In genomic region chr19:4279487-4279886, GRCm38 (mm10) we compare ENCODE assay signal across 17 mouse cellular contexts. TPM values are rescaled to one million over a fixed set of nuclear protein-coding genes. Genes with fewer than 3 reads are reported as not detected.
DNase-seq lines count a peak whose midpoint lies in the region; ATAC-seq and TF ChIP-seq lines count a peak whose summit lies in the region.
"Had no signal": no experiment of that assay in that cellular context is flagged by ENCODE, and none has a peak within 500 bp of the region (broad histone marks: within the 10 kb centered on the region; RNA-seq: fewer than 3 reads in every experiment).

No protein-coding gene starts in this region.

- peak; percentile 29 for TF ChIP-seq CTCF in heart, adult 2 months (IDR thresholded peaks at IDR 0.05)
- peak; percentile 50 for TF ChIP-seq CTCF in lung, postnatal 0 days (IDR thresholded peaks at IDR 0.05)
- TF ChIP-seq CTCF in liver, embryonic 14.5 days (IDR thresholded peaks at IDR 0.05; ENCODE audit: low read depth): peak; percentile 55

- no peak for TF ChIP-seq EP300 in heart, adult 2 months (IDR thresholded peaks at IDR 0.05; ENCODE audit: insufficient read depth, low read depth, low read length)
- TF ChIP-seq EP300 in lung, postnatal 0 days (IDR thresholded peaks at IDR 0.05): no peak
- TF ChIP-seq EP300 in liver, embryonic 14.5 days (IDR thresholded peaks at IDR 0.05; ENCODE audit: low read depth): no peak

- no peak overlapping the region for H3K9ac ChIP-seq in heart, adult 2 months (ENCODE audit: low read depth, low read length)
- no peak overlapping the region for H3K9ac ChIP-seq in heart, embryonic 11.5 days (ENCODE audit: low read depth, low read length)
- H3K9ac ChIP-seq in lung, postnatal 0 days (replicated peaks; ENCODE audit: low read depth): no peak overlapping the region
- H3K9ac ChIP-seq in liver, embryonic 14.5 days (replicated peaks): no peak overlapping the region
- H3K9ac ChIP-seq: embryonic facial prominence, embryonic 12.5 days; forebrain, embryonic 12.5 days; intestine, embryonic 15.5 days; limb, embryonic 12.5 days; stomach, embryonic 15.5 days had no signal

- no peak overlapping the region for H3K4me3 ChIP-seq in heart, adult 2 months
- H3K4me3 ChIP-seq in heart, embryonic 11.5 days (ENCODE audit: low read depth, low read length): no peak overlapping the region
- no peak overlapping the region for H3K4me3 ChIP-seq in lung, postnatal 0 days (ENCODE audit: low read depth, low read length)
- no peak overlapping the region for H3K4me3 ChIP-seq in liver, embryonic 14.5 days (ENCODE audit: insufficient read depth in 1 of 2, low read depth in 2 of 2, low read length in 2 of 2)
- H3K4me3 ChIP-seq: embryonic facial prominence, embryonic 12.5 days; forebrain, embryonic 12.5 days; intestine, embryonic 15.5 days; limb, embryonic 12.5 days; stomach, embryonic 15.5 days had no signal

- H3K27ac ChIP-seq in heart, adult 2 months: no peak overlapping the region
- no peak overlapping the region for H3K27ac ChIP-seq in heart, embryonic 11.5 days (ENCODE audit: low read depth, low read length)
- no peak overlapping the region for H3K27ac ChIP-seq in lung, postnatal 0 days (ENCODE audit: low read length)
- H3K27ac ChIP-seq in liver, embryonic 14.5 days: no peak overlapping the region
- H3K27ac ChIP-seq: embryonic facial prominence, embryonic 12.5 days; forebrain, embryonic 12.5 days; intestine, embryonic 15.5 days; limb, embryonic 12.5 days; macrophage; stomach, embryonic 15.5 days had no signal

- no peak for TF ChIP-seq POLR2A in heart, adult 2 months (IDR thresholded peaks at IDR 0.05; ENCODE audit: insufficient read depth, low read depth, low read length)

- H3K4me2 ChIP-seq in heart, embryonic 11.5 days: no peak overlapping the region
- no peak overlapping the region for H3K4me2 ChIP-seq in lung, postnatal 0 days (replicated peaks; ENCODE audit: low read depth, low read length)
- H3K4me2 ChIP-seq in liver, embryonic 14.5 days (ENCODE audit: low read depth): no peak overlapping the region
- H3K4me2 ChIP-seq: embryonic facial prominence, embryonic 12.5 days; forebrain, embryonic 12.5 days; intestine, embryonic 15.5 days; limb, embryonic 12.5 days; stomach, embryonic 15.5 days had no signal

- peaks cover 2% of the 10 kb centered on the region; the same call in 1 of the 2 replicates for H3K4me1 ChIP-seq in heart, adult 2 months (ENCODE audit: control insufficient read depth, insufficient read depth, low read length)
- no peaks in the 10 kb centered on the region for H3K4me1 ChIP-seq in heart, embryonic 11.5 days (ENCODE audit: control insufficient read depth, insufficient read depth, low read length)
- H3K4me1 ChIP-seq in lung, postnatal 0 days (ENCODE audit: insufficient read depth, low read depth, low read length): no peaks in the 10 kb centered on the region
- peaks cover 0 to 6% of the 10 kb centered on the region in 2 experiments; a peak in 1 of 4 replicates for H3K4me1 ChIP-seq in liver, embryonic 14.5 days (replicated peaks; ENCODE audit: control insufficient read depth in 2 of 2, insufficient read depth in 2 of 2, low read length in 1 of 2)
- H3K4me1 ChIP-seq: stomach, embryonic 15.5 days had no signal

- ATAC-seq in heart, embryonic 11.5 days (replicated peaks; ENCODE audit: insufficient number of reproducible peaks, low FRiP score, low TSS enrichment): no peak
- ATAC-seq in lung, postnatal 0 days: no peak
- ATAC-seq in liver, embryonic 14.5 days (ENCODE audit: insufficient read depth): no peak
- ATAC-seq: intestine, embryonic 15.5 days had no signal

- intact Hi-C loops in heart, adult 2 months (cut with DNase I): no loop called here
- intact Hi-C loops in left cerebral cortex, postnatal 10 days (cut with DNase I): no loop called here

- H3K79me2 ChIP-seq in heart, adult 2 months (replicated peaks; ENCODE audit: control insufficient read depth, insufficient read depth, low read length): no peaks in the 10 kb centered on the region

- no peaks in the 10 kb centered on the region for H3K36me3 ChIP-seq in heart, adult 2 months (ENCODE audit: control insufficient read depth, insufficient read depth, low read length)
- no peaks in the 10 kb centered on the region for H3K36me3 ChIP-seq in heart, embryonic 11.5 days (ENCODE audit: control insufficient read depth, insufficient read depth, low read length)
- H3K36me3 ChIP-seq in lung, postnatal 0 days (ENCODE audit: insufficient read depth, low read length): no peaks in the 10 kb centered on the region
- H3K36me3 ChIP-seq in liver, embryonic 14.5 days (replicated peaks; ENCODE audit: control insufficient read depth, insufficient read depth, low read depth): no peaks in the 10 kb centered on the region
- H3K36me3 ChIP-seq: embryonic facial prominence, embryonic 12.5 days; forebrain, embryonic 12.5 days had no signal

- no peaks in the 10 kb centered on the region for H3K9me3 ChIP-seq in heart, embryonic 11.5 days (replicated peaks; ENCODE audit: control insufficient read depth, low read length)
- H3K9me3 ChIP-seq in lung, postnatal 0 days (ENCODE audit: low read length): no peaks in the 10 kb centered on the region
- H3K9me3 ChIP-seq in liver, embryonic 14.5 days (ENCODE audit: control insufficient read depth, low read length): no peaks in the 10 kb centered on the region
- H3K9me3 ChIP-seq: forebrain, embryonic 12.5 days; intestine, embryonic 15.5 days; stomach, embryonic 15.5 days had no signal

- DNase-seq in heart, adult 2 months: no peak
- no peak for DNase-seq in lung, postnatal 0 days (ENCODE audit: low spot score)
- no peak for DNase-seq in lung, postnatal 10 days
- peak; percentile 75 for DNase-seq in ES-CJ7 (ENCODE audit: low read depth, low spot score)
- no peak for DNase-seq in liver, embryonic 14.5 days (ENCODE audit: low read depth in 3 of 3, low spot score in 3 of 3)
- no peak for DNase-seq in left cerebral cortex, postnatal 10 days (ENCODE audit: extremely low spot score in 1 of 2, low spot score in 2 of 2)
- no peak for DNase-seq in heart, postnatal 4 days
- DNase-seq: adrenal gland, postnatal 10 days; cerebellum, adult 18-20 months; right cerebral cortex, postnatal 4 days had no signal

- 98% methylated on average over 1 of the region's 1 CpGs for WGBS in heart, adult 2 months
- 90% methylated on average over 1 of the region's 1 CpGs for WGBS in heart, embryonic 11.5 days (ENCODE audit: insufficient replicate concordance)
- WGBS in lung, postnatal 0 days: 91% methylated on average over 1 of the region's 1 CpGs
- 78% methylated on average over 1 of the region's 1 CpGs for WGBS in liver, embryonic 14.5 days (ENCODE audit: insufficient replicate concordance)

- no peaks in the 10 kb centered on the region for H3K27me3 ChIP-seq in heart, adult 2 months (ENCODE audit: control insufficient read depth, insufficient read depth, low read length)
- peaks cover 3% of the 10 kb centered on the region for H3K27me3 ChIP-seq in heart, embryonic 11.5 days (ENCODE audit: control insufficient read depth, insufficient read depth, low read length)
- H3K27me3 ChIP-seq in lung, postnatal 0 days (replicated peaks; ENCODE audit: insufficient read depth, low read length): no peaks in the 10 kb centered on the region
- H3K27me3 ChIP-seq in liver, embryonic 14.5 days (ENCODE audit: control insufficient read depth, insufficient read depth, low read length): no peaks in the 10 kb centered on the region
- H3K27me3 ChIP-seq: embryonic facial prominence, embryonic 12.5 days; intestine, embryonic 15.5 days; stomach, embryonic 15.5 days had no signal

RNA-seq across cellular contexts. Expression of gene Ankrd13d, which starts 3.5 kb away (rescaled TPM):
- total RNA-seq in heart, adult 2 months (2021): under 1 TPM; 0.34 to 0.60 TPM
- 1.4 and 1.5 TPM in 2 replicates for polyA plus RNA-seq in heart, adult 2 months (2012; rRNA removed)
- polyA plus RNA-seq in heart, embryonic 11.5 days (2014; fragmentation: Nextera tagmentation; extraction: Ambion mirVana): 2.1 and 2.2 TPM in 2 replicates
- polyA plus RNA-seq in lung, postnatal 0 days (2015; fragmentation: Nextera tagmentation; extraction: Ambion mirVana): 2.0 and 2.6 TPM in 2 replicates
- 0.93 and 1.3 TPM in 2 replicates for polyA plus RNA-seq in liver, embryonic 14.5 days (2012; rRNA removed)
- polyA plus RNA-seq in liver, embryonic 14.5 days (2014; fragmentation: Nextera tagmentation; extraction: Ambion mirVana): 0.45 and 0.66 TPM in 2 replicates
- 10 to 100 TPM; 87.8 to 91.7 TPM for total RNA-seq in left cerebral cortex, postnatal 10 days (2021)
- 1 to 10 TPM; 1.1 to 1.3 TPM for total RNA-seq in heart, postnatal 4 days (2021)

RNA-seq across cellular contexts. Expression of gene Ssh3, which starts 10.5 kb away (rescaled TPM):
- total RNA-seq in heart, adult 2 months (2021): 1 to 10 TPM; 6.7 to 7.3 TPM
- 13.7 and 15.9 TPM in 2 replicates for polyA plus RNA-seq in heart, adult 2 months (2012; rRNA removed)
- 3.1 and 3.6 TPM in 2 replicates for polyA plus RNA-seq in heart, embryonic 11.5 days (2014; fragmentation: Nextera tagmentation; extraction: Ambion mirVana)
- polyA plus RNA-seq in lung, postnatal 0 days (2015; fragmentation: Nextera tagmentation; extraction: Ambion mirVana): 22.7 and 24.4 TPM in 2 replicates
- polyA plus RNA-seq in liver, embryonic 14.5 days (2012; rRNA removed): 2.8 and 3.5 TPM in 2 replicates
- polyA plus RNA-seq in liver, embryonic 14.5 days (2014; fragmentation: Nextera tagmentation; extraction: Ambion mirVana): 1.3 and 1.4 TPM in 2 replicates
- 10 to 100 TPM; 49.5 to 55.1 TPM for total RNA-seq in left cerebral cortex, postnatal 10 days (2021)
- 1 to 10 TPM; 8.4 to 9.0 TPM for total RNA-seq in heart, postnatal 4 days (2021)

RNA-seq across cellular contexts. Expression of gene Grk2, which starts 26.5 kb away (rescaled TPM):
- total RNA-seq in heart, adult 2 months (2021): 10 to 100 TPM; 56.0 to 59.0 TPM
- 53.6 and 61.3 TPM in 2 replicates for polyA plus RNA-seq in heart, adult 2 months (2012; rRNA removed)
- polyA plus RNA-seq in heart, embryonic 11.5 days (2014; fragmentation: Nextera tagmentation; extraction: Ambion mirVana): 12.0 and 14.2 TPM in 2 replicates
- 13.9 and 14.0 TPM in 2 replicates for polyA plus RNA-seq in lung, postnatal 0 days (2015; fragmentation: Nextera tagmentation; extraction: Ambion mirVana)
- polyA plus RNA-seq in liver, embryonic 14.5 days (2012; rRNA removed): 23.9 and 26.0 TPM in 2 replicates
- 9.4 and 10.8 TPM in 2 replicates for polyA plus RNA-seq in liver, embryonic 14.5 days (2014; fragmentation: Nextera tagmentation; extraction: Ambion mirVana)
- total RNA-seq in left cerebral cortex, postnatal 10 days (2021): 100 to 1,000 TPM; 146 to 154 TPM
- 10 to 100 TPM; 46.2 to 54.0 TPM for total RNA-seq in heart, postnatal 4 days (2021)

RNA-seq across cellular contexts. Expression of gene Pold4, which starts 47.8 kb away (rescaled TPM):
- total RNA-seq in heart, adult 2 months (2021): 10 to 100 TPM in 1 of 2 experiments, 1 to 10 TPM in 1; 9.2 to 12.0 TPM
- polyA plus RNA-seq in heart, adult 2 months (2012; rRNA removed): 36.9 and 48.1 TPM in 2 replicates
- 17.4 and 19.5 TPM in 2 replicates for polyA plus RNA-seq in heart, embryonic 11.5 days (2014; fragmentation: Nextera tagmentation; extraction: Ambion mirVana)
- polyA plus RNA-seq in lung, postnatal 0 days (2015; fragmentation: Nextera tagmentation; extraction: Ambion mirVana): 58.6 and 63.6 TPM in 2 replicates
- polyA plus RNA-seq in liver, embryonic 14.5 days (2012; rRNA removed): 15.2 and 15.9 TPM in 2 replicates
- polyA plus RNA-seq in liver, embryonic 14.5 days (2014; fragmentation: Nextera tagmentation; extraction: Ambion mirVana): 12.9 and 13.1 TPM in 2 replicates
- total RNA-seq in left cerebral cortex, postnatal 10 days (2021): 10 to 100 TPM; 12.8 to 16.2 TPM
- 10 to 100 TPM; 11.0 to 11.2 TPM for total RNA-seq in heart, postnatal 4 days (2021)
